Mouse (Mus musculus): Measurements from ENCODE around the gene Lrrc7.

DNA sequence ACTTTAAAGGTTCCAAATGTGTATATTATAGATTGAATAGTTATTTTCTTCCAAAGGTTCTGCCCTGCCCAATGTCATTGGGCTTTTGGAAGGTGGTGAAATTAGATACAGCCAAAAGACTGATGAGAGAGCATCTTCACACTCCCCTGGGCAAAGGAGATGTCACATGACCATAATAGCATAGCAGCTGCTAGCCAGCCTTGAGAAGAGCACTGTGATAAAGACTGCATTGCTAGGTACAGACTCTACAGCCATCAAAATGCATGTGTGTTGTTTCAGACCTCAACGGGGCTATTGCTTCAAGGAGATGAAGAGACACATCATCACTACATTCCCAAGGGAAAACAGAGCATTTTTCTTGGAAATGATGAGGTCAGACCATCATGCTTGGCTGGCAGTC lies 368.8 kb downstream of the Lrrc7 start:
- TF ChIP-seq CTCF (IDR thresholded peaks at IDR 0.05; ENCODE audit: borderline replicate concordance, insufficient read depth, low read length) = no peak
- no peak for TF ChIP-seq POLR2A (IDR thresholded peaks at IDR 0.05; ENCODE audit: low read depth, low read length)
